Mouse (Mus musculus) liver, postnatal 0 days (tissue): ENCODE measurements at regions not wholly inside any gene's neighbourhood (a gene's known extent, or its start where the extent isn't known, plus 50 kb on each side); places are given as distances from the start of the nearest gene placed in this dataset.

Experiments used
- ATAC-seq: fragments of 200-750 bp; cut with Nextera tagmentation; 2 replicates; pipeline ENCODE4 v1.8.0; 2017; ENCODE audit warnings: mild to moderate bottlenecking, moderate library complexity
- DNase-seq: peaks from one replicate; pipeline ENCODE4 v3.0.0-alpha.2; 2016
- H3K27ac ChIP-seq: fragments of 300-500 bp; sonication (generic); 2 replicates; pipeline ENCODE4 v1.5.1; 2014; ENCODE audit warnings: antibody characterized with exemption, moderate library complexity, mild to moderate bottlenecking, low read depth
- H3K27me3 ChIP-seq: fragments of 300-500 bp; sonication (generic); 2 replicates; pipeline ENCODE4 v1.6.1; 2014; ENCODE audit warnings: low read length, control low read depth, mixed read lengths; ENCODE audit not compliant: insufficient read depth
- H3K36me3 ChIP-seq: fragments of 300-500 bp; sonication (generic); replicated peaks from 2 replicates; pipeline ENCODE4 v1.6.1; 2014; ENCODE audit warnings: mild to moderate bottlenecking, control low read depth, low read length, moderate library complexity, mixed read lengths; ENCODE audit not compliant: insufficient read depth
- H3K4me1 ChIP-seq: fragments of 300-500 bp; sonication (generic); 2 replicates; pipeline ENCODE4 v1.6.1; 2014; ENCODE audit warnings: antibody characterized with exemption, mild to moderate bottlenecking, control low read depth; ENCODE audit not compliant: insufficient read depth
- H3K4me2 ChIP-seq: fragments of 300-500 bp; sonication (generic); 2 replicates; pipeline ENCODE4 v1.6.1; 2014; ENCODE audit warnings: low read depth, mild to moderate bottlenecking, low read length, moderate library complexity, mixed read lengths
- H3K4me3 ChIP-seq: fragments of 300-500 bp; sonication (generic); 2 replicates; pipeline ENCODE4 v1.5.1; 2014; ENCODE audit warnings: low read depth, low read length
- H3K9ac ChIP-seq: fragments of 300-500 bp; sonication (generic); replicated peaks from 2 replicates; pipeline ENCODE4 v1.6.1; 2014; ENCODE audit warnings: mild to moderate bottlenecking, moderate library complexity
- H3K9me3 ChIP-seq: fragments of 300-500 bp; sonication (generic); 2 replicates; pipeline ENCODE4 v1.6.1; 2016; ENCODE audit warnings: mild to moderate bottlenecking, control low read depth, low read length, mixed read lengths
- CTCF ChIP-seq: sonication (generic); IDR thresholded peaks from 2 replicates; pipeline ENCODE4 v1.5.1; 2016; ENCODE audit warnings: antibody characterized with exemption, low read depth
- EP300 ChIP-seq: IDR thresholded peaks from 2 replicates; pipeline ENCODE4 v1.6.1; 2016; ENCODE audit warnings: antibody characterized with exemption, low read depth, mild to moderate bottlenecking
- WGBS: fragments of 180-500 bp; shearing (Covaris S2); extraction: QIAGEN DNeasy Blood & Tissue Kit; methylation state at CpG from one replicate; pipeline ENCODE4 v1.1.7; 2014; ENCODE audit not compliant: insufficient replicate concordance; 5-methylcytosine and 5-hydroxymethylcytosine counted together

GRCm38 (mm10) chr1:157669626-157670025 is 163.1 kb downstream of the Sec16b start:
- 80% methylated on average over 6 of the region's 6 CpGs for WGBS
- Histone ChIP-seq H3K4me1 (no peaks in the 10 kb centered on the region), H3K4me2 (no peak overlapping the region), H3K27ac (no peak overlapping the region), H3K4me3 (no peak overlapping the region), H3K36me3 (no peaks in the 10 kb centered on the region), H3K27me3 (no peaks in the 10 kb centered on the region), H3K9me3 (no peaks in the 10 kb centered on the region), H3K9ac (no peak overlapping the region)
- no peak for TF ChIP-seq EP300
- TF ChIP-seq CTCF, result no peak
- ATAC-seq (no peak), DNase-seq (no peak)

- no peaks in the 10 kb centered on the region for H3K4me1 ChIP-seq
- 41% methylated on average over 7 of the region's 7 CpGs for whole genome bisulfite sequencing
- H3K4me3 ChIP-seq, result no peak overlapping the region
- TF ChIP-seq EP300 (no peak), CTCF (no peak)
- no peaks in the 10 kb centered on the region for H3K9me3 ChIP-seq
- H3K27ac ChIP-seq, result no peak overlapping the region
- no peak overlapping the region for H3K9ac ChIP-seq
- no peaks in the 10 kb centered on the region for H3K36me3 ChIP-seq
- no peak overlapping the region for H3K4me2 ChIP-seq
- no peaks in the 10 kb centered on the region for H3K27me3 ChIP-seq
- DNase-seq (no peak), ATAC-seq (no peak)
Observed at GRCm38 (mm10) chr1:157684356-157684755, 177.8 kb downstream of the Sec16b start.

GRCm38 (mm10) chr1:157695198-157695597 is 188.7 kb downstream of the Sec16b start:
- DNase-seq (no peak), ATAC-seq (peak; percentile 98)
- H3K4me1 ChIP-seq, result peaks cover 10% of the 10 kb centered on the region; the same call in 1 of the 2 replicates
- H3K27ac ChIP-seq, result peak overlapping the region; percentile 12; the same call in 1 of the 2 replicates
- H3K27me3 ChIP-seq, result no peaks in the 10 kb centered on the region
- H3K9me3 ChIP-seq, result peaks cover 4% of the 10 kb centered on the region; the same call in 1 of the 2 replicates
- TF ChIP-seq CTCF (no peak), EP300 (peak; percentile 98)
- no peak overlapping the region for H3K9ac ChIP-seq
- WGBS, result 27% methylated on average over 2 of the region's 2 CpGs
- no peaks in the 10 kb centered on the region for H3K36me3 ChIP-seq
- H3K4me3 ChIP-seq, result no peak overlapping the region
- no peak overlapping the region; the same call in 1 of the 2 replicates for H3K4me2 ChIP-seq

GRCm38 (mm10) chr1:157703639-157704038 is 197.1 kb downstream of the Sec16b start:
- TF ChIP-seq EP300 (no peak), CTCF (no peak)
- WGBS, result 74% methylated on average over 6 of the region's 6 CpGs
- H3K36me3 ChIP-seq, result no peaks in the 10 kb centered on the region

GRCm38 (mm10) chr1:157705364-157705763 is 198.8 kb downstream of the Sec16b start:
- H3K4me3 ChIP-seq, result no peak overlapping the region
- H3K9me3 ChIP-seq, result no peaks in the 10 kb centered on the region
- H3K27ac ChIP-seq, result no peak overlapping the region
- H3K36me3 ChIP-seq, result no peaks in the 10 kb centered on the region
- WGBS, result 54% methylated on average over 4 of the region's 4 CpGs
- no peaks in the 10 kb centered on the region for H3K27me3 ChIP-seq
- no peaks in the 10 kb centered on the region for H3K4me1 ChIP-seq
- TF ChIP-seq EP300 (no peak), CTCF (no peak)
- ATAC-seq (no peak), DNase-seq (no peak)
- no peak overlapping the region for H3K4me2 ChIP-seq
- no peak overlapping the region for H3K9ac ChIP-seq

More at GRCm38 (mm10) chr1:157703639-157704038, 197.1 kb downstream of the Sec16b start:
- Histone ChIP-seq H3K4me2 (no peak overlapping the region), H3K4me1 (no peaks in the 10 kb centered on the region), H3K27ac (no peak overlapping the region), H3K9ac (no peak overlapping the region), H3K4me3 (no peak overlapping the region), H3K9me3 (no peaks in the 10 kb centered on the region), H3K27me3 (no peaks in the 10 kb centered on the region)
- ATAC-seq, result no peak
- no peak for DNase-seq

GRCm38 (mm10) chr1:157707256-157707655 is 200.7 kb downstream of the Sec16b start:
- no peaks in the 10 kb centered on the region for H3K4me1 ChIP-seq
- H3K4me2 ChIP-seq, result no peak overlapping the region
- TF ChIP-seq EP300 (no peak), CTCF (no peak)
- DNase-seq (no peak), ATAC-seq (no peak)
- H3K4me3 ChIP-seq, result no peak overlapping the region
- 79% methylated on average over 2 of the region's 2 CpGs for WGBS
- no peak overlapping the region for H3K9ac ChIP-seq
- H3K27me3 ChIP-seq, result no peaks in the 10 kb centered on the region
- no peaks in the 10 kb centered on the region for H3K9me3 ChIP-seq
- H3K36me3 ChIP-seq, result no peaks in the 10 kb centered on the region
- no peak overlapping the region for H3K27ac ChIP-seq

GRCm38 (mm10) chr1:157709117-157709516 is 202.6 kb downstream of the Sec16b start:
- H3K27me3 ChIP-seq, result no peaks in the 10 kb centered on the region
- WGBS, result 81% methylated on average over 6 of the region's 6 CpGs
- H3K27ac ChIP-seq, result no peak overlapping the region
- H3K9me3 ChIP-seq, result no peaks in the 10 kb centered on the region
- no peak overlapping the region for H3K9ac ChIP-seq
- no peak for ATAC-seq
- DNase-seq, result no peak
- no peak overlapping the region for H3K4me2 ChIP-seq
- no peaks in the 10 kb centered on the region for H3K4me1 ChIP-seq
- TF ChIP-seq CTCF (no peak), EP300 (no peak)
- no peak overlapping the region for H3K4me3 ChIP-seq
- no peaks in the 10 kb centered on the region for H3K36me3 ChIP-seq
